Mouse (Mus musculus) layer of hippocampus, adult 2 months (tissue): ENCODE data around the gene Irx5. TPM values are rescaled to one million over a fixed set of nuclear protein-coding genes. Genes with fewer than 3 reads are reported as not detected.
A peak's percentile ranks its signal among the peaks of the same experiment; 100 is the strongest.

Source experiments
- DNase-seq, 2 experiments: peaks; one replicate each; pipeline ENCODE4 v3.0.0; 2022; ENCODE audit warnings: low spot score in 2 of 2
- H3K27ac ChIP-seq: fragments of 200-600 bp; 2 replicates; pipeline ENCODE4 v1.8.1; 2022
- H3K4me3 ChIP-seq: fragments of 200-600 bp; 2 replicates; pipeline ENCODE4 v1.8.1; 2022; ENCODE audit warnings: mild to moderate bottlenecking
- CTCF ChIP-seq: fragments of 200-600 bp; conservative IDR thresholded peaks from 2 replicates; pipeline ENCODE4 v1.8.1; 2022; ENCODE audit warnings: antibody characterized with exemption, mild to moderate bottlenecking, moderate library complexity
- total RNA-seq, 2 experiments: library from RNA; stranded (reverse); gene quantifications; 2 replicates each; pipeline ENCODE4 v1.2.3; 2021

Irx5 gene
- total RNA-seq, 2 experiments from 2014 or later: 0.18 TPM; not detected in 1

- TF ChIP-seq CTCF: no peak
- DNase-seq: no peak
These were observed 2.6 kb upstream of the Irx5 start for GRCm38 (mm10) chr8:92354536-92355482.

GRCm38 (mm10) chr8:92355701-92356612 lies 1.5 kb upstream of the Irx5 start:
- H3K27ac ChIP-seq: peak overlapping the region; percentile 65; the same call in 1 of the 2 replicates
- TF ChIP-seq CTCF: peak; percentile 31

More at GRCm38 (mm10) chr8:92354536-92355482, 2.6 kb upstream of the Irx5 start:
- peak overlapping the region; percentile 73 for H3K4me3 ChIP-seq
- H3K27ac ChIP-seq: 0 out of 2 replicates have a peak overlapping the region, but pooled peaks have one; percentile 58

GRCm38 (mm10) chr8:92356613-92357375 lies 631 bp upstream of the Irx5 start:
- DNase-seq: no peak
- TF ChIP-seq CTCF: no peak
- Histone ChIP-seq H3K27ac (no peak overlapping the region), H3K4me3 (peak overlapping the region; percentile 73)

More at GRCm38 (mm10) chr8:92355701-92356612, 1.5 kb upstream of the Irx5 start:
- peak; percentile 90 to 94 for DNase-seq
- H3K4me3 ChIP-seq: peak overlapping the region; percentile 73

GRCm38 (mm10) chr8:92358141-92358999 lies 945 bp downstream of the Irx5 start:
- no peak for DNase-seq
- no peak for TF ChIP-seq CTCF
- Histone ChIP-seq H3K27ac (no peak overlapping the region), H3K4me3 (no peak overlapping the region; the same call in 1 of the 2 replicates)

- Histone ChIP-seq H3K27ac (no peak overlapping the region), H3K4me3 (no peak overlapping the region)
- DNase-seq: no peak
- no peak for TF ChIP-seq CTCF
These were observed 1.8 kb downstream of the Irx5 start for GRCm38 (mm10) chr8:92359000-92359832.

GRCm38 (mm10) chr8:92359833-92360082 lies 2.3 kb downstream of the Irx5 start:
- no peak for TF ChIP-seq CTCF
- Histone ChIP-seq H3K27ac (no peak overlapping the region), H3K4me3 (no peak overlapping the region)
- DNase-seq: no peak

- DNase-seq: no peak
- TF ChIP-seq CTCF: no peak
- no peak overlapping the region for H3K27ac ChIP-seq
- H3K4me3 ChIP-seq: no peak overlapping the region
These were observed 2.8 kb downstream of the Irx5 start for GRCm38 (mm10) chr8:92360083-92360861.

GRCm38 (mm10) chr8:92361546-92362351 lies 4.3 kb downstream of the Irx5 start:
- no peak for DNase-seq
- TF ChIP-seq CTCF: peak; percentile 64
- Histone ChIP-seq H3K27ac (no peak overlapping the region), H3K4me3 (no peak overlapping the region)

GRCm38 (mm10) chr8:92362396-92363115 lies 5.1 kb downstream of the Irx5 start:
- no peak for DNase-seq
- Histone ChIP-seq H3K4me3 (no peak overlapping the region), H3K27ac (no peak overlapping the region)
- no peak for TF ChIP-seq CTCF
